Mouse (Mus musculus) adrenal gland (tissue): ENCODE data around the gene Tbx1.

ENCODE experiments used
- intact Hi-C: fragments of 180-260 bp; cut with DNase I; formaldehyde crosslinking; loops from one replicate; pipeline ENCODE4 v1.15.1; 2025

The Tbx1 gene

GRCm38 (mm10) chr16:18623751-18624540 lies 33.5 kb upstream of the Tbx1 start:
- intact Hi-C loops = no loop called here

- intact Hi-C loops = no loop called here
These were observed 32.7 kb upstream of the Tbx1 start for GRCm38 (mm10) chr16:18622916-18623750.

GRCm38 (mm10) chr16:18622019-18622418 lies 31.5 kb upstream of the Tbx1 start, which contains the start of gene Gp1bb:
Gene Gp1bb, minus strand, starts transcription at chr16:18622403.
- intact Hi-C loops = no loop called here

GRCm38 (mm10) chr16:18621362-18622001 lies 31.0 kb upstream of the Tbx1 start:
- intact Hi-C loops = no loop called here

- intact Hi-C loops = no loop called here
These were observed 30.3 kb upstream of the Tbx1 start for GRCm38 (mm10) chr16:18620601-18621361.

- intact Hi-C loops = no loop called here
These were observed 29.7 kb upstream of the Tbx1 start for GRCm38 (mm10) chr16:18620201-18620600.

GRCm38 (mm10) chr16:18619110-18619509 lies 28.6 kb upstream of the Tbx1 start:
- intact Hi-C loops = loop anchor here (5.0 kb wide), 1 partner anchor 272 kb away; the partner anchor contains the start of genes Arvcf and Tango2

GRCm38 (mm10) chr16:18618297-18618696 lies 27.8 kb upstream of the Tbx1 start:
- intact Hi-C loops = loop anchor here (5.0 kb wide), 1 partner anchor 271 kb away; the partner anchor contains the start of genes Arvcf and Tango2

GRCm38 (mm10) chr16:18617370-18618065 lies 27.0 kb upstream of the Tbx1 start:
- intact Hi-C loops = loop anchor here (1.0 to 5.0 kb wide), 2 partner anchors 174 to 270 kb away; partner anchors contain the start of genes Arvcf and Tango2

GRCm38 (mm10) chr16:18613301-18613700 lies 22.8 kb upstream of the Tbx1 start:
- intact Hi-C loops = no loop called here

GRCm38 (mm10) chr16:18611752-18612151 lies 21.3 kb upstream of the Tbx1 start:
- intact Hi-C loops = no loop called here

- intact Hi-C loops = no loop called here
These were observed 18.6 kb upstream of the Tbx1 start for GRCm38 (mm10) chr16:18609099-18609498.

GRCm38 (mm10) chr16:18608226-18608625 lies 17.8 kb upstream of the Tbx1 start:
- intact Hi-C loops = no loop called here

GRCm38 (mm10) chr16:18605705-18606104 lies 15.2 kb upstream of the Tbx1 start:
- intact Hi-C loops = no loop called here

- intact Hi-C loops = no loop called here
These were observed 13.8 kb upstream of the Tbx1 start for GRCm38 (mm10) chr16:18604267-18604701.

GRCm38 (mm10) chr16:18601447-18601846 lies 11.0 kb upstream of the Tbx1 start:
- intact Hi-C loops = no loop called here

GRCm38 (mm10) chr16:18598006-18598405 lies 7.5 kb upstream of the Tbx1 start:
- intact Hi-C loops = no loop called here

GRCm38 (mm10) chr16:18596255-18596654 lies 5.8 kb upstream of the Tbx1 start:
- intact Hi-C loops = no loop called here

GRCm38 (mm10) chr16:18593930-18594329 lies 3.5 kb upstream of the Tbx1 start:
- intact Hi-C loops = no loop called here
